Mouse (Mus musculus) neural tube, embryonic 13.5 days (tissue): ENCODE measurements around the gene Traf3ip1. TPM values are rescaled to one million over a fixed set of nuclear protein-coding genes. Genes with fewer than 3 reads are reported as not detected.

Source experiments
- ATAC-seq: fragments of 200-750 bp; cut with Nextera tagmentation; 2 replicates; pipeline ENCODE4 v1.8.0; 2017; ENCODE audit warnings: low read depth, mild to moderate bottlenecking, moderate TSS enrichment, moderate library complexity
- H3K27ac ChIP-seq: fragments of 300-500 bp; sonication (generic); replicated peaks from 2 replicates; pipeline ENCODE4 v1.5.1; 2015; ENCODE audit warnings: moderate library complexity, mild to moderate bottlenecking, inconsistent platforms
- H3K27me3 ChIP-seq: fragments of 300-500 bp; sonication (generic); 2 replicates; pipeline ENCODE4 v1.6.1; 2015; ENCODE audit warnings: mild to moderate bottlenecking, inconsistent platforms
- H3K36me3 ChIP-seq: fragments of 300-500 bp; sonication (generic); 2 replicates; pipeline ENCODE4 v1.6.1; 2015; ENCODE audit warnings: mild to moderate bottlenecking, inconsistent platforms
- H3K4me1 ChIP-seq: fragments of 300-500 bp; sonication (generic); replicated peaks from 2 replicates; pipeline ENCODE4 v1.6.1; 2015; ENCODE audit warnings: inconsistent platforms
- H3K4me2 ChIP-seq: fragments of 300-500 bp; sonication (generic); 2 replicates; pipeline ENCODE4 v1.6.1; 2015; ENCODE audit warnings: inconsistent platforms, mild to moderate bottlenecking, moderate library complexity
- H3K4me3 ChIP-seq: fragments of 300-500 bp; sonication (generic); 2 replicates; pipeline ENCODE4 v1.5.1; 2015; ENCODE audit warnings: mild to moderate bottlenecking, inconsistent platforms
- H3K9ac ChIP-seq: fragments of 300-500 bp; sonication (generic); 2 replicates; pipeline ENCODE4 v1.6.1; 2015; ENCODE audit warnings: moderate library complexity, mild to moderate bottlenecking, inconsistent platforms
- H3K9me3 ChIP-seq: fragments of 300-500 bp; sonication (generic); 2 replicates; pipeline ENCODE4 v1.6.1; 2016; ENCODE audit warnings: inconsistent platforms
- WGBS: fragments of 180-500 bp; shearing (Covaris S2); methylation state at CpG from one replicate; pipeline ENCODE4 v1.1.7; 2015; 5-methylcytosine and 5-hydroxymethylcytosine counted together
- polyA plus RNA-seq: library from polyadenylated mRNA; unstranded; fragments of >200 nt; fragmentation: Nextera tagmentation; extraction: Ambion mirVana; gene quantifications from 2 replicates; pipeline ENCODE4 v1.2.1, GENCODE M21; 2015

The Traf3ip1 gene
- polyA plus RNA-seq, result 9.2 and 10.4 TPM in 2 replicates

- Histone ChIP-seq H3K4me2 (peak within 1 kb of the TSS; percentile 94), H3K36me3 (peaks cover 4% of the 10 kb centered on the region), H3K27ac (0 out of 2 replicates have a peak within 1 kb of the TSS, but pooled peaks have one; percentile 28), H3K4me1 (peaks cover 22% of the 10 kb centered on the region), H3K9me3 (no peaks in the 10 kb centered on the region), H3K27me3 (no peaks in the 10 kb centered on the region), H3K4me3 (peak within 1 kb of the TSS; percentile 92), H3K9ac (peak within 1 kb of the TSS; percentile 91)
- ATAC-seq, result peak; percentile 98
- WGBS, result under 1% methylated on average over 79 of the region's 79 CpGs
These were observed at the start of gene Traf3ip1 for GRCm38 (mm10) chr1:91494457-91495140. Gene Traf3ip1 (plus strand): TSS chr1:91494647.

GRCm38 (mm10) chr1:91444841-91445830, 49.3 kb upstream of the Traf3ip1 start:
- no peak for ATAC-seq
- H3K4me2 ChIP-seq, result no peak overlapping the region
- H3K9ac ChIP-seq, result no peak overlapping the region
- no peaks in the 10 kb centered on the region for H3K27me3 ChIP-seq
- no peak overlapping the region for H3K27ac ChIP-seq
- H3K4me1 ChIP-seq, result no peaks in the 10 kb centered on the region
- H3K36me3 ChIP-seq, result peaks cover 86% of the 10 kb centered on the region
- H3K9me3 ChIP-seq, result no peaks in the 10 kb centered on the region
- WGBS, result 90% methylated on average over 17 of the region's 17 CpGs
- no peak overlapping the region for H3K4me3 ChIP-seq

- Histone ChIP-seq H3K4me1 (no peaks in the 10 kb centered on the region), H3K4me2 (no peak overlapping the region), H3K27ac (no peak overlapping the region), H3K4me3 (no peak overlapping the region), H3K9ac (no peak overlapping the region), H3K27me3 (no peaks in the 10 kb centered on the region), H3K9me3 (no peaks in the 10 kb centered on the region), H3K36me3 (peaks cover 81% of the 10 kb centered on the region)
- WGBS, result 85% methylated on average over 8 of the region's 8 CpGs
- no peak for ATAC-seq
These were observed 48.4 kb upstream of the Traf3ip1 start for GRCm38 (mm10) chr1:91446060-91446459.

- peaks cover 81% of the 10 kb centered on the region for H3K36me3 ChIP-seq
- H3K4me1 ChIP-seq, result no peaks in the 10 kb centered on the region
- no peak for ATAC-seq
These were observed 47.9 kb upstream of the Traf3ip1 start for GRCm38 (mm10) chr1:91446511-91446910.

GRCm38 (mm10) chr1:91448688-91449087, 45.8 kb upstream of the Traf3ip1 start:
- Histone ChIP-seq H3K4me1 (no peaks in the 10 kb centered on the region; the same call in 1 of the 2 replicates), H3K9ac (no peak overlapping the region), H3K4me3 (no peak overlapping the region), H3K4me2 (no peak overlapping the region), H3K36me3 (peaks cover 64% of the 10 kb centered on the region), H3K27ac (no peak overlapping the region), H3K27me3 (no peaks in the 10 kb centered on the region), H3K9me3 (no peaks in the 10 kb centered on the region)
- WGBS, result 96% methylated on average over 10 of the region's 10 CpGs
- ATAC-seq, result no peak

More at GRCm38 (mm10) chr1:91446511-91446910, 47.9 kb upstream of the Traf3ip1 start:
- Histone ChIP-seq H3K4me3 (no peak overlapping the region), H3K9me3 (no peaks in the 10 kb centered on the region), H3K27ac (no peak overlapping the region), H3K27me3 (no peaks in the 10 kb centered on the region), H3K4me2 (no peak overlapping the region), H3K9ac (no peak overlapping the region)
- 92% methylated on average over 4 of the region's 4 CpGs for WGBS

- Histone ChIP-seq H3K4me3 (no peak overlapping the region), H3K27ac (no peak overlapping the region), H3K4me1 (peaks cover 10% of the 10 kb centered on the region), H3K4me2 (no peak overlapping the region), H3K9me3 (no peaks in the 10 kb centered on the region), H3K9ac (no peak overlapping the region), H3K36me3 (peaks cover 43% of the 10 kb centered on the region), H3K27me3 (no peaks in the 10 kb centered on the region)
- 92% methylated on average over 5 of the region's 5 CpGs for WGBS
- ATAC-seq, result no peak
These were observed 43.6 kb upstream of the Traf3ip1 start for GRCm38 (mm10) chr1:91450851-91451250.

GRCm38 (mm10) chr1:91451547-91452084, 42.8 kb upstream of the Traf3ip1 start:
- H3K4me2 ChIP-seq, result no peak overlapping the region
- no peak overlapping the region for H3K27ac ChIP-seq
- 68% methylated on average over 5 of the region's 5 CpGs for whole genome bisulfite sequencing
- peaks cover 37% of the 10 kb centered on the region for H3K36me3 ChIP-seq
- H3K9ac ChIP-seq, result no peak overlapping the region
- no peak overlapping the region for H3K4me3 ChIP-seq
- no peaks in the 10 kb centered on the region for H3K9me3 ChIP-seq
- H3K27me3 ChIP-seq, result no peaks in the 10 kb centered on the region
- peaks cover 18% of the 10 kb centered on the region for H3K4me1 ChIP-seq
- ATAC-seq, result no peak

GRCm38 (mm10) chr1:91453932-91454331, 40.5 kb upstream of the Traf3ip1 start:
- 84% methylated on average over 9 of the region's 9 CpGs for WGBS
- no peaks in the 10 kb centered on the region for H3K9me3 ChIP-seq
- H3K4me3 ChIP-seq, result no peak overlapping the region
- H3K4me2 ChIP-seq, result no peak overlapping the region
- no peak overlapping the region for H3K27ac ChIP-seq
- H3K27me3 ChIP-seq, result no peaks in the 10 kb centered on the region
- H3K4me1 ChIP-seq, result peaks cover 40% of the 10 kb centered on the region
- no peak for ATAC-seq
- peaks cover 13% of the 10 kb centered on the region for H3K36me3 ChIP-seq
- H3K9ac ChIP-seq, result no peak overlapping the region

- no peak for ATAC-seq
- Histone ChIP-seq H3K4me1 (peaks cover 40% of the 10 kb centered on the region), H3K36me3 (peaks cover 9% of the 10 kb centered on the region), H3K9ac (no peak overlapping the region), H3K4me3 (no peak overlapping the region), H3K4me2 (no peak overlapping the region), H3K9me3 (no peaks in the 10 kb centered on the region), H3K27ac (no peak overlapping the region), H3K27me3 (no peaks in the 10 kb centered on the region)
- WGBS, result 87% methylated on average over 3 of the region's 3 CpGs
These were observed 40.1 kb upstream of the Traf3ip1 start for GRCm38 (mm10) chr1:91454366-91454765.

GRCm38 (mm10) chr1:91454927-91455326, 39.5 kb upstream of the Traf3ip1 start:
- 88% methylated on average over 3 of the region's 3 CpGs for WGBS
- Histone ChIP-seq H3K4me3 (no peak overlapping the region), H3K4me2 (no peak overlapping the region), H3K27me3 (no peaks in the 10 kb centered on the region), H3K36me3 (peaks cover 4% of the 10 kb centered on the region; the same call in 1 of the 2 replicates), H3K9me3 (no peaks in the 10 kb centered on the region), H3K27ac (no peak overlapping the region), H3K9ac (no peak overlapping the region), H3K4me1 (peaks cover 45% of the 10 kb centered on the region)
- ATAC-seq, result no peak

GRCm38 (mm10) chr1:91455661-91456161, 38.7 kb upstream of the Traf3ip1 start:
- WGBS, result 34% methylated on average over 7 of the region's 7 CpGs
- Histone ChIP-seq H3K9me3 (no peaks in the 10 kb centered on the region), H3K27ac (peak overlapping the region; percentile 76), H3K36me3 (no peaks in the 10 kb centered on the region), H3K4me2 (peak overlapping the region; percentile 81), H3K9ac (peak overlapping the region; percentile 34; the same call in 1 of the 2 replicates), H3K4me1 (peaks cover 50% of the 10 kb centered on the region), H3K4me3 (no peak overlapping the region), H3K27me3 (no peaks in the 10 kb centered on the region)
- ATAC-seq, result no peak
